Mouse (Mus musculus) forebrain, postnatal 0 days (tissue): ENCODE results near the gene Zdhhc14. TPM values are rescaled to one million over a fixed set of nuclear protein-coding genes. Genes with fewer than 3 reads are reported as not detected.

Source experiments
- ATAC-seq: fragments of 200-750 bp; cut with Nextera tagmentation; 2 replicates; pipeline ENCODE4 v1.8.0; 2017; ENCODE audit warnings: mild to moderate bottlenecking, moderate library complexity
- DNase-seq: peaks from one replicate; pipeline ENCODE4 v3.0.0-alpha.2; 2015
- H3K27ac ChIP-seq: fragments of 300-500 bp; sonication (generic); 2 replicates; pipeline ENCODE4 v1.5.1; 2014; ENCODE audit warnings: low read depth, mild to moderate bottlenecking, antibody characterized with exemption, low read length, moderate library complexity, mixed read lengths
- H3K27me3 ChIP-seq: fragments of 300-500 bp; sonication (generic); 2 replicates; pipeline ENCODE4 v1.6.1; 2014; ENCODE audit warnings: mild to moderate bottlenecking, low read length, mixed read lengths; ENCODE audit not compliant: insufficient read depth
- H3K36me3 ChIP-seq: fragments of 300-500 bp; sonication (generic); 2 replicates; pipeline ENCODE4 v1.6.1; 2014; ENCODE audit warnings: mild to moderate bottlenecking, moderate library complexity; ENCODE audit not compliant: insufficient read depth
- H3K4me1 ChIP-seq: fragments of 300-500 bp; sonication (generic); 2 replicates; pipeline ENCODE4 v1.6.1; 2014; ENCODE audit warnings: antibody characterized with exemption; ENCODE audit not compliant: insufficient read depth
- H3K4me2 ChIP-seq: fragments of 300-500 bp; sonication (generic); 2 replicates; pipeline ENCODE4 v1.6.1; 2014; ENCODE audit warnings: low read depth, mild to moderate bottlenecking, moderate library complexity
- H3K4me3 ChIP-seq: fragments of 300-500 bp; sonication (generic); 2 replicates; pipeline ENCODE4 v1.5.1; 2014; ENCODE audit warnings: low read depth, low read length, mixed read lengths
- H3K9ac ChIP-seq: fragments of 300-500 bp; sonication (generic); 2 replicates; pipeline ENCODE4 v1.6.1; 2014; ENCODE audit warnings: mild to moderate bottlenecking
- H3K9me3 ChIP-seq: fragments of 300-500 bp; sonication (generic); 2 replicates; pipeline ENCODE4 v1.6.1; 2016; ENCODE audit warnings: low read length
- CTCF ChIP-seq: sonication (generic); IDR thresholded peaks from 2 replicates; pipeline ENCODE4 v1.5.1; 2016; ENCODE audit warnings: antibody characterized with exemption, control low read depth, low read depth
- WGBS: fragments of 180-500 bp; shearing (Covaris S2); extraction: QIAGEN DNeasy Blood & Tissue Kit; methylation state at CpG from one replicate; pipeline ENCODE4 v1.1.7; 2014; 5-methylcytosine and 5-hydroxymethylcytosine counted together
- polyA plus RNA-seq: library from polyadenylated mRNA; unstranded; fragments of >200 nt; fragmentation: Nextera tagmentation; extraction: Ambion mirVana; gene quantifications from 2 replicates; pipeline ENCODE4 v1.2.1, GENCODE M21; 2015
- total RNA-seq: library from RNA; depleted of rRNA; stranded (reverse); fragments of >200 nt; gene quantifications from 2 replicates; pipeline ENCODE4 v1.2.3, GENCODE M21; 2014

Zdhhc14 gene
- total and polyA plus RNA-seq, 2 experiments from 2014 or later, result 9.9 to 16.7 TPM

DNA sequence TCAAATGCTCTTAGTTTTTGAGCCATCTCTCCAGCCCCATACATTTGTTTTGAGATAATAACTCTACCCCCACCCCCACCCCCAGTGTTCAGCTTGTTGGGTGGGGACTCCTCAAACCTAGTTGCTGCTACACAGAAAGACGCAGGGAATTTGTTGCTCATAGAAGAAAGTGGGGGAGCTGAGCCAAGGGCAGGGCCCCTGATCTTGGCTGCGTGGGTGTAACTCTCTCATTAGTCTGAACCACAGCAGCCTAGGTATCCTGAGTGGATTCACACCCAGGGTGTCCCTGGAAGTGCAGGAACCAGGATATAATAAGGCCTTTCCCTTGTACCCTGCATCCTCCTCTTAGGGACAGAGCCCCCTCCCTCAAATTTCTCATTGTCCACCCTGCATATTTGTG, 142.9 kb downstream of the Zdhhc14 start:
- H3K9ac ChIP-seq, result no peak overlapping the region
- H3K4me3 ChIP-seq, result no peak overlapping the region
- H3K9me3 ChIP-seq, result no peaks in the 10 kb centered on the region
- ATAC-seq (no peak), DNase-seq (no peak)
- H3K27ac ChIP-seq, result no peak overlapping the region
- H3K4me2 ChIP-seq, result no peak overlapping the region
- no peaks in the 10 kb centered on the region for H3K36me3 ChIP-seq
- TF ChIP-seq CTCF, result no peak
- WGBS, result 70% methylated on average over 2 of the region's 2 CpGs
- no peaks in the 10 kb centered on the region for H3K4me1 ChIP-seq
- no peaks in the 10 kb centered on the region for H3K27me3 ChIP-seq

DNA sequence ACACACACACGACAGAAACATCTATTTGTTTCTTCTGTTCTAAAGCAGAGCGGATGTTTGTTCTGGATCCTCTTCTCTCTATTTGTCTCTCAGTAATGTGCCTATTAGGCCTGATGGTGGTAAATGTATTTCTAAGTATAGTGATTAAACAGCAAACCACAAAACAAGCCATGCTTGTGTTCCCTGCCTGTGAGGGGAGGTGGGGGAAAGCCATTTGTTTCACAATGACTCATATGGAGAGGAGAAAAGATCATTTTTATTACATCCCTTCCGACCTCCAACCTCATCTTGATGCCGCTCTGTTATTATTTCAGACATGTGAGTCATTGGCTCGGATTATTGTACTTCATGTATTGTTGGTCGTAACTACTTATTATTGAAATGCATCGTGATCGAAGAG, 149.1 kb downstream of the Zdhhc14 start:
- DNase-seq (no peak), ATAC-seq (no peak)
- Histone ChIP-seq H3K27me3 (no peaks in the 10 kb centered on the region), H3K4me3 (no peak overlapping the region), H3K9me3 (no peaks in the 10 kb centered on the region), H3K27ac (no peak overlapping the region), H3K36me3 (no peaks in the 10 kb centered on the region), H3K4me1 (no peaks in the 10 kb centered on the region), H3K4me2 (no peak overlapping the region), H3K9ac (no peak overlapping the region)
- TF ChIP-seq CTCF, result no peak
- 88% methylated on average over 8 of the region's 8 CpGs for WGBS

DNA sequence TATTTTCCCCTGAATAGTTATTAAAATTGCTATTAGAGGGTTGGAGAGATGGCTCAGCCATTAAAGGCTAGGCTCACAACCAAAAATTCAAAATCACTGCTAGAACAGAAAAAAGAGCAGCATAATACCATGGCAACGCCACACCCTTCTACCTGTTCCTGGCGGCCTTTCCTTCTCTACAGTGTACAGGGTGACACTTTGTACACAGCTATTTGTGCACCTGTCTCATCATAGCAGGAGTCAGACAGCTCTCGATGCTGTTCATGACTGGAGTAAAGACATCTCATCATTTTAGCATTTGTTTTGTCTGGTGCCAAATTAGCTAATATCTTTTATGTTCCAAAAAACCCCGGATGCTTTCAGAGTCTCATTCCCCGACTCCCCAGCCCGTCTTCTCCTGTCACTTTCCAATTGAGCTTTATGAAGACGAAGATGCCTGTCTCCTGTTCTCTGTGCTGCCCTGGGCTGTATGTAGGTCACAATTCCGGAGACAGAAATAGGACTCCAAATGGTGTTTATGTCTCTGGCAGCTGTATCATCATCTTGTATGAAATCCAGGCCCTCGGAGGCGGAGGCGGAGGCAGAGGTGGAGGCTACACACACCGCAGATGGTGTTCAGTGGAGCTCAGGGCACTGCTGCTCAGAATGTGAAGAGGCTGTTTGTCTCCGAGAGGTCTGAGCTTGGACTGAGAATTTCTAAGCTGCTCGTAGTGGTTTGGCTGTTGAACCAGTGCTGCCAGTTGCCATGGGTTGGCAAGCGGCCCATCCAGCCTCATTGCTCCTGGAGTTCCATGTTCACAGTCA, 150.8 kb downstream of the Zdhhc14 start:
- Histone ChIP-seq H3K36me3 (no peaks in the 10 kb centered on the region), H3K27me3 (no peaks in the 10 kb centered on the region), H3K9ac (no peak overlapping the region), H3K9me3 (no peaks in the 10 kb centered on the region), H3K4me3 (no peak overlapping the region), H3K4me2 (no peak overlapping the region), H3K4me1 (no peaks in the 10 kb centered on the region), H3K27ac (no peak overlapping the region)
- peak; percentile 70; the same call in 1 of the 2 replicates for ATAC-seq
- peak; percentile 37 for DNase-seq
- TF ChIP-seq CTCF, result no peak
- 55% methylated on average over 15 of the region's 15 CpGs for WGBS

DNA sequence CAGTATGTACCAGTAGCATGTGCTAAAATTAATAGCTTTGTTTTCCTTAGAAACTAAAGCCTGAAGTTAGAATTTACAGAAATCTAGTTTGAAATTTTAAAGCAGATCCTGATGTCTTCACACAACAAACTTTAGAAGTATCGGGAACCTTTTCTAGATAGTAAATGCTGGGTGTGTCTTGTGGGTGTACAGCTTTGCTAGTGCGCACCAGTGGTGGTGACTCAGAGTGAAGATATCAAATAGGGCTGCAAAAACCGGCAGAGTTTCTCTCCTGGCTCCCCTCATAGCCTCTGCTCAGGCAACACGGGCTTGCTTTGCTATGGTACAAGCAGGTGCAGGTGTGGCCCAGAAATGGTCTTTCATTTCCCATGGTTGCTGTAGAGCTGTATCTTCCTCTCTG, 157.8 kb downstream of the Zdhhc14 start:
- DNase-seq (no peak), ATAC-seq (no peak)
- 90% methylated on average over 4 of the region's 4 CpGs for WGBS
- no peaks in the 10 kb centered on the region for H3K9me3 ChIP-seq
- H3K27ac ChIP-seq, result no peak overlapping the region
- H3K36me3 ChIP-seq, result no peaks in the 10 kb centered on the region
- H3K27me3 ChIP-seq, result no peaks in the 10 kb centered on the region
- H3K4me1 ChIP-seq, result no peaks in the 10 kb centered on the region
- H3K4me2 ChIP-seq, result no peak overlapping the region
- no peak overlapping the region for H3K4me3 ChIP-seq
- H3K9ac ChIP-seq, result no peak overlapping the region
- no peak for TF ChIP-seq CTCF

DNA sequence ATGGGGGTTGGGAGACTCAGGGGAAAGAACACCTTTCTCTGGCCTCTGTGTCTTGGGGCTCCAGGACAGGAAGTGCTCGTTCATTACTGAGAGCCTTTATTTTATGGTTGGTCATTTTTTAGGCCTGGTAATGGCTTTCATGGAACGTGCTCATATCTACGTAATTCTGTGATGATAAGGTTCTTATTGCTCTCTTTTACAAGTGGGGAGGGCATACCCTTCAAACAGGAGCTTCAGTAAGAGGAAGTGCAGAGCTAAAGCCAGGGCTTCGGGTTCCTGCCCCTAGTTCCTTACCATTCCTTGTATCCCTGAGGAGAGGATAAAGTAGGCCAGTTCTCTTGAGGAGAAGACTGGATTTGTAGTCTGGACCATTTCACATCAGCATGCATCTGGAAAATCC, 158.3 kb downstream of the Zdhhc14 start:
- no peak for TF ChIP-seq CTCF
- no peaks in the 10 kb centered on the region for H3K9me3 ChIP-seq
- no peak overlapping the region for H3K27ac ChIP-seq
- 92% methylated on average over 4 of the region's 4 CpGs for WGBS
- ATAC-seq (no peak), DNase-seq (no peak)
- H3K4me1 ChIP-seq, result no peaks in the 10 kb centered on the region
- H3K27me3 ChIP-seq, result no peaks in the 10 kb centered on the region
- H3K9ac ChIP-seq, result no peak overlapping the region
- H3K4me3 ChIP-seq, result no peak overlapping the region
- no peaks in the 10 kb centered on the region for H3K36me3 ChIP-seq
- H3K4me2 ChIP-seq, result no peak overlapping the region

DNA sequence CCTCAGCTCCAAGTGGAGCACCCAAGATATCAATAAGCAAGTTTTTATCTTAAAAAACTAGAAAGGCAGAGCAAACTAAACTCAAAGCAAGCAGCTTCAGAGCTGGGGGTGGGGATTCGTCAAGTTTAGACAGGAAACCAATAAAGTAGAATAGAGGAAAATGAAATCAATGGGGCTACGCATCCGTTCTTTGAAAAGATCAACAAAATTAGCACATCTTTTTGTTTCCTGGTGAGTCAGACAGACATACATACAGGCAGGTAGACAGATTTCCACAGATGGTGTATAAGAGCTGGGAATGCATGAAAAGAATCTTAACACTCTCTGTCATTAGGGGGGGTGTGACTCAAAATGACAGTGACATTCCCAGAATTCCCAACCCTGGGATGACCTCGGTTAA, 159.2 kb downstream of the Zdhhc14 start:
- Histone ChIP-seq H3K4me3 (no peak overlapping the region), H3K27me3 (no peaks in the 10 kb centered on the region), H3K4me2 (no peak overlapping the region), H3K27ac (no peak overlapping the region), H3K9me3 (no peaks in the 10 kb centered on the region), H3K36me3 (no peaks in the 10 kb centered on the region), H3K4me1 (no peaks in the 10 kb centered on the region), H3K9ac (no peak overlapping the region)
- ATAC-seq (no peak), DNase-seq (no peak)
- no peak for TF ChIP-seq CTCF
- WGBS, result 92% methylated on average over 4 of the region's 4 CpGs

DNA sequence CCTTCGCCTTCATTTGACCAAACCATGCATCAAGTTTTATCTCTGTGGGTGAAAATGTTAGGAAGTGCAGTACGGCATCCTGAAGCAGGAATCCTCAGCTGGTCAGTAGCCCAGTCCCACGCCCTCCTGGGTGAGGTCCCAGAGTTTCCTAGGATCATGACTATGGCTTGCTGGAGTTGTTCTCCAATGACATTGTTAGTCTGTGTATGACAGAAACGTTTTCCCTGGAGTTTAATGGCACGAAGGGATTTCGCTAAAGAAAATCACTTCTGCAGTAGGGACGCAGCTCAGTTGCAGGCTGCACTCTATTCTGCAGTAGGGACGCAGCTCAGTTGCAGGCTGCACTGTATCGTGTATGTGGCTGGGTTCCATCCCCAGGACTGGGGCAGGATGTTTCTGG, 161.6 kb downstream of the Zdhhc14 start:
- Histone ChIP-seq H3K27ac (no peak overlapping the region), H3K4me1 (no peaks in the 10 kb centered on the region), H3K9ac (no peak overlapping the region), H3K36me3 (no peaks in the 10 kb centered on the region), H3K4me3 (no peak overlapping the region), H3K9me3 (no peaks in the 10 kb centered on the region), H3K27me3 (no peaks in the 10 kb centered on the region), H3K4me2 (no peak overlapping the region)
- TF ChIP-seq CTCF, result no peak
- WGBS, result 60% methylated on average over 9 of the region's 9 CpGs
- ATAC-seq, result no peak
- peak; percentile 21 for DNase-seq
